21 mouse cellular contexts compared by ENCODE assay signal in genomic region chr5:91849114-91849513, GRCm38 (mm10).
DNase-seq lines count a peak whose midpoint lies in the region; ATAC-seq lines count a peak whose summit lies in the region.
"Had no signal": no experiment of that assay in that cellular context is flagged by ENCODE, and none has a peak within 500 bp of the region (broad histone marks: within the 10 kb centered on the region; RNA-seq: fewer than 3 reads in every experiment).

No protein-coding gene starts in this region.

- H3K36me3 ChIP-seq in embryonic facial prominence, embryonic 13.5 days, result no peaks in the 10 kb centered on the region
- H3K36me3 ChIP-seq in embryonic facial prominence, embryonic 10.5 days (replicated peaks), result no peaks in the 10 kb centered on the region
- no peaks in the 10 kb centered on the region for H3K36me3 ChIP-seq in midbrain, embryonic 11.5 days (ENCODE audit: control insufficient read depth, insufficient read depth, low read length)
- no peaks in the 10 kb centered on the region for H3K36me3 ChIP-seq in midbrain, embryonic 14.5 days (ENCODE audit: control insufficient read depth, insufficient read depth, low read length)
- no peaks in the 10 kb centered on the region for H3K36me3 ChIP-seq in liver, embryonic 16.5 days (ENCODE audit: control insufficient read depth, insufficient read depth)
- H3K36me3 ChIP-seq: hindbrain, embryonic 12.5 days had no signal

- no peak for ATAC-seq in embryonic facial prominence, embryonic 13.5 days (ENCODE audit: insufficient number of reproducible peaks, insufficient read depth, low FRiP score, low TSS enrichment, low read depth)
- ATAC-seq in midbrain, embryonic 11.5 days (ENCODE audit: low FRiP score), result no peak
- no peak for ATAC-seq in midbrain, embryonic 14.5 days (ENCODE audit: low FRiP score, low TSS enrichment)
- no peak for ATAC-seq in liver, embryonic 16.5 days (ENCODE audit: low read depth)
- ATAC-seq: activated CD4-positive, CD25-positive, alpha-beta regulatory T cell, adult 4 months; forebrain, embryonic 13.5 days; forebrain, postnatal 0 days; hindbrain, embryonic 16.5 days; inflammation-experienced regulatory T-cells, adult 6 months; Patski had no signal

- peak overlapping the region; percentile 48; the same call in 1 of the 2 replicates for H3K27ac ChIP-seq in embryonic facial prominence, embryonic 13.5 days
- no peak overlapping the region for H3K27ac ChIP-seq in embryonic facial prominence, embryonic 10.5 days (replicated peaks)
- no peak overlapping the region for H3K27ac ChIP-seq in midbrain, embryonic 11.5 days (ENCODE audit: low read depth, low read length)
- H3K27ac ChIP-seq in midbrain, embryonic 14.5 days (replicated peaks; ENCODE audit: low read depth, low read length), result no peak overlapping the region
- H3K27ac ChIP-seq in liver, embryonic 16.5 days (ENCODE audit: low read length), result no peak overlapping the region
- H3K27ac ChIP-seq: forebrain, embryonic 13.5 days; hindbrain, embryonic 12.5 days had no signal

- H3K9ac ChIP-seq in embryonic facial prominence, embryonic 13.5 days, result no peak overlapping the region
- H3K9ac ChIP-seq in midbrain, embryonic 11.5 days (ENCODE audit: low read length), result no peak overlapping the region
- no peak overlapping the region for H3K9ac ChIP-seq in midbrain, embryonic 14.5 days (replicated peaks; ENCODE audit: low read length)
- H3K9ac ChIP-seq in liver, embryonic 16.5 days (ENCODE audit: low read depth, low read length), result no peak overlapping the region
- H3K9ac ChIP-seq: forebrain, embryonic 13.5 days; forebrain, postnatal 0 days; hindbrain, embryonic 12.5 days had no signal

- H3K27me3 ChIP-seq in embryonic facial prominence, embryonic 13.5 days, result no peaks in the 10 kb centered on the region
- no peaks in the 10 kb centered on the region for H3K27me3 ChIP-seq in embryonic facial prominence, embryonic 10.5 days (replicated peaks; ENCODE audit: low read depth, poor library complexity, severe bottlenecking)
- H3K27me3 ChIP-seq in midbrain, embryonic 11.5 days (ENCODE audit: control insufficient read depth, insufficient read depth, low read length), result no peaks in the 10 kb centered on the region
- no peaks in the 10 kb centered on the region for H3K27me3 ChIP-seq in midbrain, embryonic 14.5 days (ENCODE audit: control insufficient read depth, insufficient read depth, low read length)
- H3K27me3 ChIP-seq in liver, embryonic 16.5 days (ENCODE audit: control insufficient read depth, insufficient read depth, low read depth, low read length), result no peaks in the 10 kb centered on the region
- H3K27me3 ChIP-seq: forebrain, embryonic 13.5 days; hindbrain, embryonic 12.5 days; Patski had no signal

- no peaks in the 10 kb centered on the region for H3K9me3 ChIP-seq in embryonic facial prominence, embryonic 13.5 days
- H3K9me3 ChIP-seq in embryonic facial prominence, embryonic 10.5 days, result no peaks in the 10 kb centered on the region
- H3K9me3 ChIP-seq in midbrain, embryonic 11.5 days (ENCODE audit: control insufficient read depth, low read length), result no peaks in the 10 kb centered on the region
- no peaks in the 10 kb centered on the region for H3K9me3 ChIP-seq in midbrain, embryonic 14.5 days (ENCODE audit: control insufficient read depth, low read length)
- no peaks in the 10 kb centered on the region for H3K9me3 ChIP-seq in liver, embryonic 16.5 days (replicated peaks; ENCODE audit: control insufficient read depth, low read length)
- H3K9me3 ChIP-seq: forebrain, embryonic 13.5 days; hindbrain, embryonic 12.5 days had no signal

- no peak overlapping the region for H3K4me2 ChIP-seq in embryonic facial prominence, embryonic 13.5 days
- H3K4me2 ChIP-seq in midbrain, embryonic 11.5 days, result no peak overlapping the region
- H3K4me2 ChIP-seq in midbrain, embryonic 14.5 days (ENCODE audit: low read length), result no peak overlapping the region
- H3K4me2 ChIP-seq in liver, embryonic 16.5 days (ENCODE audit: low read depth, low read length), result peak overlapping the region; percentile 52
- H3K4me2 ChIP-seq: forebrain, embryonic 13.5 days; hindbrain, embryonic 12.5 days had no signal

- no peak overlapping the region for H3K4me3 ChIP-seq in embryonic facial prominence, embryonic 13.5 days
- no peak overlapping the region for H3K4me3 ChIP-seq in embryonic facial prominence, embryonic 10.5 days
- no peak overlapping the region for H3K4me3 ChIP-seq in midbrain, embryonic 11.5 days (ENCODE audit: low read depth, low read length)
- no peak overlapping the region for H3K4me3 ChIP-seq in midbrain, embryonic 14.5 days (replicated peaks; ENCODE audit: low read depth, low read length)
- H3K4me3 ChIP-seq in liver, embryonic 16.5 days (ENCODE audit: low read depth, low read length), result peak overlapping the region; percentile 57
- H3K4me3 ChIP-seq: forebrain, embryonic 13.5 days; hindbrain, embryonic 12.5 days had no signal

- no peak for DNase-seq in embryonic facial prominence, embryonic 10.5 days (ENCODE audit: low spot score)
- peak; percentile 6 for DNase-seq in midbrain, embryonic 11.5 days (ENCODE audit: low spot score, missing footprints)
- no peak for DNase-seq in midbrain, embryonic 14.5 days
- DNase-seq in kidney, adult 11 months, result no peak
- no peak for DNase-seq in B cell, adult 2 months
- DNase-seq: adrenal gland, postnatal 14 days; cerebellum, adult 11-12 months; cerebellum, adult 9-11 months; cerebellum, postnatal 36 days; forebrain, postnatal 0 days; gastrocnemius, postnatal 25 days; heart, postnatal 10 days; heart, postnatal 4 days had no signal

- peaks cover 18% of the 10 kb centered on the region for H3K4me1 ChIP-seq in embryonic facial prominence, embryonic 13.5 days
- peaks cover 3% of the 10 kb centered on the region for H3K4me1 ChIP-seq in embryonic facial prominence, embryonic 10.5 days
- no peaks in the 10 kb centered on the region for H3K4me1 ChIP-seq in midbrain, embryonic 11.5 days (ENCODE audit: control insufficient read depth, insufficient read depth, low read length)
- H3K4me1 ChIP-seq in midbrain, embryonic 14.5 days (ENCODE audit: control insufficient read depth, insufficient read depth, low read length), result no peaks in the 10 kb centered on the region
- peaks cover 25% of the 10 kb centered on the region for H3K4me1 ChIP-seq in liver, embryonic 16.5 days (ENCODE audit: control insufficient read depth, low read depth, low read length)
- H3K4me1 ChIP-seq: forebrain, embryonic 13.5 days; hindbrain, embryonic 12.5 days had no signal

- WGBS in embryonic facial prominence, embryonic 13.5 days, result 58% methylated on average over 4 of the region's 4 CpGs
- 73% methylated on average over 4 of the region's 4 CpGs for WGBS in embryonic facial prominence, embryonic 10.5 days
- 65% methylated on average over 4 of the region's 4 CpGs for WGBS in midbrain, embryonic 11.5 days
- 71% methylated on average over 4 of the region's 4 CpGs for WGBS in midbrain, embryonic 14.5 days
- 46% methylated on average over 4 of the region's 4 CpGs for WGBS in liver, embryonic 16.5 days (ENCODE audit: insufficient replicate concordance)
